Mouse (Mus musculus): ENCODE measurements around the gene Tulp1.
"Not testable (repeated sequence)": the region's sequence is repeated elsewhere in the genome, so short reads cannot be mapped to it uniquely, and the experiment has no call there.

The Tulp1 gene

DNA sequence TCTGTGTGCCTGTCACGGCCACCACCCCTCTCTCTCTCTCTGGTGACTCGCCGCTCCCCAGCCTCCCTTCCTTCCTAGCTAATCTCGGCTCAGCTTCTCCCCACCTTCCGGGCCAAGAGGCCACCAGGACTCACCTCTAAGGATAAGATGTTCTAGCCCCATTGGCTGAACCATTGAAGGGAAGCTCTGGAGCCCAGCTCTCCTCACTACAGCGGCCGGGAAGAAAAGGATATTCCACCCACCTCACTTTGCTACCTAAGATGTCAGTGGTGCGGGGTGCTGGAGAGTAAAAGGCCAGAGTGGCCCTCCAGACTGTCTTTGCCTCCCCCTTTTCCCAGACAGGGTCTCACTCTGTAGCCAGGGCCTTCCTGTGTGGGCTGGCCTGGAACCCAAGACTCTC is at the start of gene Tulp1:
TSS of gene Tulp1 (minus strand) at position 101 of the 400 bp plus-strand sequence.
- DNase-seq (ENCODE audit: low read depth, low spot score), result no peak

DNA sequence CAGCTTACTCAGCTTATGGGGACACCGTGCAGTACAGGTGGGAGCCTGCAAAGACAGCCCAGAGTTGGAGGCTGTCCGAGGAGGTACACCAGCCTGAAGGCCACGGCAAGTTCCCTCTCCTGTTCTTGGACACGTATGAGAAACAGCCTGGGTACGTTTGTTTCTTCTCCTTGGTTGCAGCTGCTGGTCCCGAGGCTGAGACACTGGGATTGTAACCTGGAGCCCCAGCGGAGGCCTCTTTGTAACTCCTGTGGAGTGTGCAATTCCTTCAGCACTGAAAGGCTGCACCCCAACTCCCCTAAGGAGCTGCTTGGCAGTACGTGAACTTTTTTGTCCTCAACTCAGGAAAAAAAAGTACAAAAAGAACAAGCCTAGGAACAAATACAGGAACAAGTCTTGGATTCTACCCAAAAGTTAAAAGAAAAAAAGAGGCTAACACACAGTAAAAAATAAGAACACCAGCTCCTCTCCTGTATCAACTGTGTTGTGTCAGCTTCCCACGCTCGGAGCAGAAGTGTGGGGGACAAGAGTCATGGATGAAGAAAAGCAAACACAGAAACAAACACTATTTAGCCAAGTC is 46.4 kb upstream of the Tulp1 start:
- DNase-seq (ENCODE audit: low read depth, low spot score), result no peak

DNA sequence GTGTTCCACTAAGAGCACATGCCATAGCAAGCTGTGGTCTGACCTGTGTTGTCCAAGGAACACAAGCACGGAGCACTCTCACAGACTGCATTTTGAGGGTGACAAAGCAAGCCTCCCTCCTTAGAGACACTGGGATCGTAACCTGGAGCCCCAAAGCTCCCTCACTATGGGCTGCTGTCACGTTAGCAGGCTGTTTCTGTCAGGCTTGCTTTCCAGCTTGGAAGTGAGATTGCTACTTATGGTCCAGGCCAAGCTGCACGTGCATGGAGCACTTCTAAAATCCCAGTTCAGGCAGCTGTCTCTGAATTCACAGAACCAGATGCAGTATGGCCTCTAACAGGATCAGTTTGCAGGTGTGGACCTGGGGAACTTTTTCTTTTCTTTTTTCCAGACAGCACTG is 45.7 kb upstream of the Tulp1 start:
- DNase-seq (ENCODE audit: low read depth, low spot score), result no peak

DNA sequence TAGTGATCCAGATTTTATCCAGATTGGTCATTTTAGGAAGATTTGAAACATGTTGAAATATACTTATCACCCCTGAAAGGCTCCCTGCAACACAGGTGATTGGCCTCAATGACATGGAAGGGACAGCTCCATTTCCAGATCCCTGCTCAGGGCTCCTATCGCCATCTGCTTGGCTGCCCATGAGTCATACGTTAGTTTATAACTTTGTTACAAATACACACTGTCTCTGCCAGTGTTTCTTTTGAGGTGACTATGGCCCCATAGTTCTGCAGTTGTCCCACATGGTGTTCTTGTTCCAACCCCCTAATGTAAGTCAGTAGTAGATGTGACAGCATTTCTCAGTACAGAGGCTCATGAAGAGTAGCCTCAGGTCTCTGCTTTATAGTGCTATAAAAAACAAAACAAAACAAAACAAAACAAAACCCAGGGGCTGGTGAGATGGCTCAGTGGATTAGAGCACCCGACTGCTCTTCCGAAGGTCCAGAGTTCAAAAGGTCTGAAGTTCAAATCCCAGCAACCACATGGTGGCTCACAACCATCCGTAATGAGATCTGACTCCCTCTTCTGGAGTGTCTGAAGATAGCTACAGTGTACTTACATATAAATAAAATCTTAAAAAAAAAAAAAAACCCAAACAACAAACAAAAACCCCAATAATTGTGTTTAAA is 43.4 kb upstream of the Tulp1 start:
- no peak for DNase-seq (ENCODE audit: low read depth, low spot score)

DNA sequence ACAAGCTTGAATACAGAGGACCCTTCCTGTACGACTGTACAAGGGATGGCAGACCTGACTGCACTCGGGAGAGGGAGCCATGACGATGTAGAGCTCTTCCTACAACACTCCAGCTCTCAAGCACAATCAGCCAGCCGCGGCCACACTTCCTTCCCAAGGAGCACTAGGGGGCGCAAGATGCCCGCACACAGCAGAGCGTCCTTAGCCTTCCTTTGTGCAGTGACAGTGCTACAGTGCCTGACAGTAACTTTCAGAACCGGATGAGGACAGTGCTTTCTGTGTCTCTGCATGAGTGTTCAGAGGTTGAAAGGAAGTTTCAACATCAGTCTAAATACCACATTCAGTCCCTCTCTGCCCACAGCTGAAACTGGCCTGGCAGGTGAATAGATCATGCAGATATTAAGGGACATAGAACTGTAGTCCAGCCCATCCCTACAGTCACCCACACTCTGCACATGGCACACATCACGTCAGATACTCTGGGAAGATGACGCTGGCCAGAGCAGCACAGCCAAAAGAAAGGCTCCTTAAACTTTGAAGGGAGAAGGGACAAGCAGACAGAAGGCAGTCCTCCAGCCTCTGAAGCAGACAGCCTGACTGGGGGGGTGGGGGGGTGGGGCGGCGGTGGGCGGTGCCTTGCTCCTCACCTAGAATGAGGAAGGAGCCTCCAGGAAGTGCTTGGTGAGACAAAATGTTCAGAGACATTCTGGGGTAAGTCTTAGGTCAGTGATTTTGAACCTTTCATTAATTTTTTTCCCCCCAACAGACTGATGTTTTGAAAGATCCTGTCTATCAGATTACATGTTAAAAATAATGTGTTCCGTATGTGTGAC is 42.6 kb upstream of the Tulp1 start:
- peak; percentile 61 for DNase-seq (ENCODE audit: low read depth, low spot score)

DNA sequence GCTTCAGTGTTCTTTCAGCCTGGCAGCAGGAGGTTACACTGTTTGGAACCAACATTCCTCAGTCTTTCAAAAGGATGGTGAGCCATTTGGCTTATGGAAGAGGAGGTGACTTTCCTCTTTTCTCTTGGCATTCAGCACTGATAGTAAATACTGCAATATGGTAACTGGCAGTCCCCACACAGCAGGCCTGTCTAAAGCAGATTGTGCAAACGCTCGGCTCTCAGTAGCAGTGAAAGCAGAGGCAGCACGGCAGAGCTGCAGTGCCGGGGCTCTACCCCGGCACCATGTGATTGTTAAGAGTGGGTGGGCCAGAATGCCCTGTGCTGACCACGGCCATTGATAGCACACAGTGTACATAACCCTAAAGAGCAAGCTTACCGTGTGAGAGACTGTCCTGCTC is 41.4 kb upstream of the Tulp1 start:
- no peak for DNase-seq (ENCODE audit: low read depth, low spot score)

DNA sequence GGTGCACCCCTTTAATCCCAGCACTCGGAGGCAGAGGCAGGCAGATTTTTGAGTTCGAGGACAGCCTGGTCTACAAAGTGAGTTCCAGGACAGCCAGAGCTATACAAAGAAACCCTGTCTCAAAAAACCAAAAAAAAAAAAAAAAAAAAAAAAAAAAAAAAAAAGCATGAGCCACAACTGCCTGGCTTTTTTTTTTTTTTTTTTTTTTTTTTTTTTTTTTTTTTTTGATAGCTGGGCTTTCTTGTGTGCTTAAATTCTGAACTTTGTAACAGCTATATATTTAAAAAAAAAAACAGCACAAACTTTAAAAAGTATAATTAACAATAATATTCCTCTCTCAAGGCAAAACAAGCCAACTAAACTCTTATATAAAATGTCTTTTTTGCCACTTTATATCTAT is 39.7 kb upstream of the Tulp1 start:
- DNase-seq (ENCODE audit: low read depth, low spot score), result not testable (repeated sequence)

DNA sequence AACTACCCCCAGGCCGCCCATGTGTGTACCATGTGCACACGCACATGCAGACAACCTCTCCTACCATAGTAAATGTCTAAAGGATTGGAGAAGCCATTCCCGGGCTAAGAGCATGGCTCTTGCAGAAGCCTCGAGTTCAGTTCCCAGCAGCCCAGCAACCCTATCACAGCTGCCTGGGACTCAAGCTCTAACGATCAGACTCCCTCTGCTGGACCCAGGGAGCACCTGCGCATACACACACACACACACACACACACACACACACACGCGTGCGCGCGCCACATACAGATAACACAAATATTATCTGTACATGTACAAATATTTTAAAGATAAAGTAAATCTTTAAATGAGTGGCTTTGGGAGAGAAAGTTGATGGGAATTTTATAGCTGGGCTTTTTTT is 39.3 kb upstream of the Tulp1 start:
- no peak for DNase-seq (ENCODE audit: low read depth, low spot score)

DNA sequence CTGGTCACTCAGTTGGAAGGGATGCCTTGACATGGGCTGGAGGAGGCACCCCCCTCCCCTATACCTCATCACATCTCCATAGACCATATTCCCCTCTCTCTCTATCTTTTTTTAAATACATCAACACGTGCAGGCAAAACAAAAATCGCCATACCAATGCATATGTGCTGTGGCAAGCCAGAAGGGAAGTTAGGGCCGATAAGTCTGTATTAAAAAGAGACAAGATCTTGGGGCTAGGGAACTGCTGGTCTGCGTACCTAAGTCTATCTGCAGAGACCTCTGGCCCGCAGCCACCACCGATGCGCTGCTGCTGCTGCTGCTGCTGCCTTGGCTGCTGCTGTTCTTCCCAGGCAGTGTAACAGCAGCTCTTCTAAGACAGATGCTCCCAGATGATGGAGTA is 30.0 kb upstream of the Tulp1 start:
- DNase-seq (ENCODE audit: low read depth, low spot score), result no peak

DNA sequence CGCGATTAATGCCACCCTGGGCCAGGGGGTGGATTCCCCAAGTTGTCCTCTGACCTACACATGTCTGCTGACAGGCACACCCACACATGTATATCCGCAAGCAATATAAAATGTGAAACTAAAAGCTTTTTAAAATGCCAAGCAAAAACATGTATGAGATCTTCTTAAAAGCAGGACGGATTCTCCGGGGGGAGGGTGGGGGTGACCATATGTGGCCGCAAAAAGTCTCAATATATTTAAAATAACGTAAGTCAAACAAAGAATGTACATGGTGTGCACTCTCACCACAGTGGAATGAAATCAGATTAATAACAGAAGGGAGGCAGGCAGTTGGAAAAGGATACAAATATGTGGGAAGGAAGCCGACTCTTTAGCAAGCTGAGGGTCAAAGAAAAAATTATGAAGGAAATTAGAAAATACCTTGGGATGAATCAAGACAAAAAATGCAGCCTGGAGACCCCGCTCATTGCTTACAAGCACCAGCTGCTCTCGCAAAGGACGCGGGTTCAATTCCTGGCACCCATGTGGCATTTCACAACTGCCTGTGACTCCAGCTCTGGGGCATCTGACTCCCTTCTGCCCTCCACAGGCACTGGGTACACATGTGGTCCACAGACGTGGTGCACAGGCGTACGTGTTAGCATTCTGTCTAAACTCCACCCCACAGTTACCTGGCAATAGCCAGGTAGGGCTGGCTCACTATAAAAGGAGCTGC is 29.2 kb upstream of the Tulp1 start:
- no peak for DNase-seq (ENCODE audit: low read depth, low spot score)

DNA sequence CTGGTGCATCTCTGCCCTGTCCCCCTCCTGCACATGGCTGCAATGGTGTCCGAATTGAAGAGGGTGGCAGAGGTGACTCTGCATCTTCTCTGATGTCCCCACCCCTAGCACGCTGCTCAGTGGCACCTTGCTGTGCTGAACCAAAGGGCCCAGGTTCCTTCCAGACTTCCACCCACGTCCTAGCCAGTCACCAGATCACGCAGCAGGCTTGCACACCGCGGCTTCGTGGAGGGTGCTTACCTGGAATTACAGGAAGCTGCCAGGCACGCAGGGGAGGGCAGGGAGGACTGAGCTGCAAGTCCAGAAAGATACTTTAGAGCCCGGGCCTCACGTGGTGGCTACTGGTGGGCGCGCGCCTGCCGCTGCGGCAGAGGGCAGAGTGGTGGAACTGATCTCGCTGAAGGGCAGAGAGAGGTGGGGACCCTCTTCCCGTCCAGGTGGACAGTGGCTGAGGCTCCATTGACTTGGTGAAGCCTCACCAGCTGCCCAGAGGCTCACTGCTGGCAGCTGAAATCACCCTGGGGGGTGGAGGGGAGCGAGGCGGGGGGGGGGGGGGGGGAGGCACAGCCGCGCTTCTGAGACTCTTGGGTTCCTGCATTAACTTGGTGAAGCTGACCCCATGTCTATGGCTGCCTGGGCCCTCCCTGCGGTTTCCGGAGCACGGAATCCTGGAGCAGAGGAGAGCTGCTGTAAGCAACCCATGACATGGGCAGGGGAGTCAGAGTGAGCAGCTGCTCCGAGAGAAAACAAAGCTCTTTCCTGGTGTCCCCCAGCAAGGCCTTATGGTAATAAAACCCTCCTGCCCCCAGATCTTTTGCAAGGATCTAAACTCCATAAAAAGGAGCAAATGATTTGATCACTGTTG is 26.8 kb upstream of the Tulp1 start:
- DNase-seq (ENCODE audit: low read depth, low spot score), result no peak

DNA sequence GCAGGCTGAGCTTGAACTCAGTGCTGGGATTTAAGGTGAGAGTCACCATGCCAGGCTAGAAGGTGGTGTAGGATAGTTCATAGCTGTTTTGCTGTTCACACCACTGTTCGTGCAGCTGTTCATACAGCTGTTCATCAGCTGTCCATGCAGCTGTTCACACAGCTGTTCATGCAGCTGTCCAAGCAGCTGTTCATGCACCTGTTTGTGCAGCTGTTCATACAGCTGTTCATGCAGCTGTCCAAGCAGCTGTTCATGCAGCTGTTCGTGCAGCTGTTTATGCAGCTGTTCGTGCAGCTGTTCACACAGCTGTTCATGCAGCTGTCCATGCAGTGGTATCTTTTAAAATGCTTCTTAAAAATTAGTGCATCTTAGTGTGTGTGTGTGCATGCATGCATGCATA is 23.5 kb upstream of the Tulp1 start:
- DNase-seq (ENCODE audit: low read depth, low spot score), result peak; percentile 52

DNA sequence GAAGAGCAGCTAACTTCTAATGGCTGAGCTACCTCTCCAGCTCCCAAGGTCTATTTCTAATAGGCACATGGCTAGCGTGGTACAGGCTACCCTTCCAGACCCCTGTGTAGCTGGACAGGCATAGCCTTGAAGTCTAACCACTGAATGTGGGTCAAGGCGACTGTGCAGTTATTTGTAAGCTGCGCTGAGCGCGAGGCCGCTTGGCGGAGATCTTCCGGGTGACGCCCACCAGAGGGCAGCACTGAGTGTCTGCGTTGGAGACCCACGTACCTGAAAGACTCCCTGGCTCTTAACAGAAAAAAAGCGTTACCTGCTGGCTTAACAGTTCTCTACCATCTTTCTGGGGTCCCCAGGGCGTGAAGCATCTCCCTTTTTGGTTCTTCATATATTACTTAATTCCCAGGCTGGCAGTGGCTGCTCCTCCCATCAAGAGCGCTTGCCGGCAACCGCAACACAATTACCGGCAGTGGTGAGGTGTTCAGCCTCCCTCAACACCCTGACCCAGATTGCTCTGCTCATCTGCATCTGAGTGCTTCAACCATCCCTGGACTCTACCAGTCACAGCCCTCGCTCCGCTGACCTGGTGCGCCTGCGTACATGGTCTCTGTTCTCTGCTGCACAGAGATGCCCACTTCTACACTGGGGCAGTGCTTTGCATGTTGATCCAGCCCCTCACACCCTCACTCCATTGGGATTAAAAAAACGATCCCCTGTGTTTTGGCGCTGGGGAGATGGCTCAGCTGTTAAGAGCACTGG is 21.3 kb upstream of the Tulp1 start:
- peak; percentile 87 for DNase-seq (ENCODE audit: low read depth, low spot score)

DNA sequence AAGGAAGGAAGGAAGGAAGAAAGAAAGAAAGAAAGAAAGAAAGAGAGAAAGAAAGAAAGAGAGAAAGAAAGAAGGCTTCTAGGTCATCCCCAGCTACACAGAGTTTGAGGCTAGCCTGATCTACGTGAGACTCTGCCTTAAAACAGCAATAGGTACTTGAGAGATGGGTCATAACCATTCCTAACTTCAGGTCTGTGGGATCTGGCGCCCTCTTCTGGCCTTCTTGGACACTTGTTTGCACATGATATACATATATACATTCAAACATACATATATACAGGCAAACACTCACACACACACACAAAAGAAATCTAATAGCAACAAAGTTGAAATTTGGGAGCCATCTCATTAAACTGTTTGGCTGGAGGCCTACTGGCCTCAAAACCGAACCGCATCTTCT is 19.3 kb upstream of the Tulp1 start:
- DNase-seq (ENCODE audit: low read depth, low spot score), result no peak

DNA sequence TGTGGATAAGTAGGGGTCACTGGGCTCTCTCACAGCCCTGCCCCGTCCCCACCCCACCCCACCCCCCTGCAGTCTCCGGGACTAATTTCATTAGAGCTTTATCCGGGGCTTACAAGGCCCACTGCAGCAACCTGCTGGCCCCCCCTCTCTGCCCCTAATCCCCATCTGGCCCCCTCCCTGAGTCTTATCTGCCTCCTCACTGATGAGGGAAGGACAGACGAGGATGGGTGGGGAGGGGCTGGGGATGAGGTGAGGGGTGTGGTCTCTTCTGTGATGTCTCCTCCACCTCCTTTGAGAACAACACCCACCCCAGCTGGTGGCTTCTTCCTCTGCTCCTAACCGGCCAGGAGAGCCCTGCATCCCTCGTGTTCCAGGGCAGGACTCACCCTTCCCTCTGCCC is 15.2 kb upstream of the Tulp1 start:
- DNase-seq (ENCODE audit: low read depth, low spot score), result no peak

DNA sequence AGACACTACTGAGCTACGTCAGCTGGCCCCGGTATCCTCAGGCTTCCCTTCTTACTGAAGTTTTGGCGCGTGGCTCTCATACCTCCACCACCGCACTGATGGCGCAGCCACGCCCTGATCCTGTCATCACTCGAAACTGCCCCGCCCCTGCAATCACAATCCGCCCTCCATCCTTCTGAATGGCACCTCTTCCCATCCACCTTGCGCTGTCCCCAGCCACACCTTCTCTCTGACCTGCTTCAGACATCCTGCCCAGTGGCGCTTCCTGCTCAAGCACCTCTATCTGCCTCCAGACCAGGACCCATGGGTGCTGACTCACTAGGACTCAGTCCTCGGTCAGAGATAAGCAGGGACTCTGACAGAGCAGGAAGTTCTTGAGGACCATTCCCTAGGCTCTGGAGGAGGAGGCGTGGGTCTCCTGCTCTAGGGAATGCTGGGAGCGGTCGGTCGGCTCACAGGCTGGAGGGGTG is 10.6 kb upstream of the Tulp1 start:
- no peak for DNase-seq (ENCODE audit: low read depth, low spot score)

DNA sequence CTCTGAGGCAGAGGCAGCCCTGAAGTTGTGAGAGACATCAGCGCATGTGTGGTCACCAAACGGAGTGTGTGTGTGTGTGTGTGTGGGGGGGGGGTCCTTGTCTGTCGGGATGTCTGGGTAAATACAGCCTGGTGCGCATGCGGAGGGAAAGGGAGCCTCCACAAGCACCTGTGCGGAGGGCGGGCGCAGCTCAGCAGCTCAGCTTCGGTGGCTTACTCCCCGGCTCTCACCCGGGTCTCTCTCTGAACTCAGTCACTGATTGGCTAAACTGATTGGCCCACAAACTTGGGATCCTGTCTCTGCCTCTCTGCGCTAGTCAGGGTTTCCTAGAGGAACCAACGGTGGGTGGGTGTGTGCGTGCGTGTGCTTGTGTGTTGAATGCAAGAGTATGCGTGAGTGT is 9.5 kb upstream of the Tulp1 start:
- DNase-seq (ENCODE audit: low read depth, low spot score), result no peak

DNA sequence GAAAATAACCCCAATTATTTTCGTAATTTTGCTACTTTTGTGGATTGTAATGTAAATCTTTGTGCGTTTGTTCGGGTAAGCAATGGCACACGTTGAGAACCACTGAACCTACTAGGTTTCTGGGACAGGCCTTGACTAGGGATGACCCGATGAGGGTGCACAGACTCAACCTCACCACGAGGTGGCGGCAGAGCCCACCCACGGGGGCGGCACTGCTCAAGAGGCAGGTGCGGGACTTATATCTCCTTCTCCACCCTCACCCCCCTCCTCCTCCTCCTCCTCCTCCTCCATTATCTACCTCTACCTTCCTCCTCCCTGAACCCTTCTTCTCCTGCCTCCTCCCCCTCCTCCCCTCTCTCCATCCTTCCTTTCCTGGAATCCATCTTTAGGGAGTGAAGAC is 8.8 kb upstream of the Tulp1 start:
- DNase-seq (ENCODE audit: low read depth, low spot score), result no peak

DNA sequence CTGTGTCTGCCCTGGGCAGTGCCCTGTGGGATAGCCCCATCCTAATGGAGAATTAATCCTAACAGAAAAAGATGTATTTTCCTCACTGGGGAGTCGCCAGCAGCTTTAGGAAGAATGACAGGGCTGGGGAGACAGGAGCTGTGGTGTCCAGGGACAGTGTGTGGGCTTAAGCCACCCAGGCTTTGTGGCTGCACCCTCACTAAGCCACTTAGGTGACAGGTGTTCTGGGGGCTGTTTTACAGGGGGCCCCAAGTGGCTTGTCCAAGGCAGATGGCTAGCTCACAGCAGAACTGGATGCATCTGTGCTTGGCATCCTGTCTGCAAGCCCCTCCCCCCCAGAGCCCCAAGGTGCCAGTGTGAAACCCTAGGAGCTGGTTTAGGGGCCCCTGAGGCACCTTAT is 6.9 kb upstream of the Tulp1 start:
- no peak for DNase-seq (ENCODE audit: low read depth, low spot score)

DNA sequence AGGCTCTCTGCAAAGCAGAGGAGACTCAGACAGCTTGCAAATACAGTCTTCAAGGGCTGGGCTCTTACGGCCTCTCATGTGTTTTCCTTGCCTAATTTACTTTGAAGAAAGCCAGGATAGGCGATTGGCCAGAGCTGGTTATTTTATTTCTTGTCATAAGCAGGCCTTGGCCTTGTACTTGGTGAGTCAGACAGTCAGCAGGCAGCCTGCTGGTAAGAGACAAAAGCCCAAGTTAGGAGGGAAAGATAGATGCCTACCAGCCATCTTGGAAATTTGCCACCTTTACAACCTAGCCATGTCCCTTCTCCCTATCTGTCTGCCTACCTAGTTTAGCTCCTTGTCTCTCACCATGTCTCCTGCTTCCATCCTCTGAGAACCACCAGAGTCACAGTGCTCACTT is 6.3 kb upstream of the Tulp1 start:
- DNase-seq (ENCODE audit: low read depth, low spot score), result no peak

DNA sequence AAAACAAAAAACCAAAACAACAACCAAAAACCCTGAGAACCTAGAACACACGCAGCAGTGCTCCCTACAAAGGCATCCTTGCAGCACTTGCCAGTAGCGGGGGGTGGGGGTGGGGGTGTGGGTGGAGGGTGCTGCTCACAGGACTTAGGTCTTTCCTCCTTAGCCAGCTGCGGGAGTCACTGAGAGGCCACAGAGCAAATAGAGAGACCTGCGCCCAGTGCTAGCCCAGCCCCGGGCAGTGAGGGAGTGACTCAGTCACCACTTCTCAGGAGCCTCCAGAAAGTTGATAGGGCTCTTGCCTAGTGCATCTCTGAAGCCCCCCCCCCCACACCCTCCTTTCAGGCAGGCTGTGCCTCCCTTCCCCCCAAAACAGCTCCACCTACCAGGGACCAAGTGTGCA is 4.0 kb upstream of the Tulp1 start:
- DNase-seq (ENCODE audit: low read depth, low spot score), result no peak

Measured in forelimb bud, embryonic 11.5 days (tissue).